In genomic region chr19:5023621-5024479, GRCm38 (mm10) we compare ENCODE assay signal across 7 mouse cellular contexts. TPM values are rescaled to one million over a fixed set of nuclear protein-coding genes. Genes with fewer than 3 reads are reported as not detected.
DNase-seq lines count a peak whose midpoint lies in the region; ATAC-seq and TF ChIP-seq lines count a peak whose summit lies in the region.

Gene Slc29a2 (plus strand): TSS chr19:5023860.

- TF ChIP-seq CTCF in small intestine, adult 2 months (IDR thresholded peaks at IDR 0.05; ENCODE audit: extremely low read depth, insufficient read length, insufficient replicate concordance, low read depth, low read length) = no peak

- peaks cover 18% of the 10 kb centered on the region for H3K4me1 ChIP-seq in embryonic facial prominence, embryonic 10.5 days
- H3K4me1 ChIP-seq in limb, embryonic 11.5 days (ENCODE audit: control insufficient read depth, insufficient read depth, low read length) = no peaks in the 10 kb centered on the region
- peaks cover 11% of the 10 kb centered on the region for H3K4me1 ChIP-seq in midbrain, embryonic 13.5 days (replicated peaks)
- H3K4me1 ChIP-seq in small intestine, adult 2 months (ENCODE audit: control insufficient read depth, insufficient read depth, insufficient read length, low read length) = peaks cover 5% of the 10 kb centered on the region; the same call in 1 of the 2 replicates

- H3K4me3 ChIP-seq in embryonic facial prominence, embryonic 10.5 days = peak within 1 kb of the TSS; percentile 73
- peak within 1 kb of the TSS; percentile 54 for H3K4me3 ChIP-seq in limb, embryonic 11.5 days (ENCODE audit: low read depth, low read length)
- H3K4me3 ChIP-seq in midbrain, embryonic 13.5 days (replicated peaks) = peak within 1 kb of the TSS; percentile 66
- H3K4me3 ChIP-seq in small intestine, adult 2 months (ENCODE audit: low read depth, low read length) = peak within 1 kb of the TSS; percentile 86

- no peaks in the 10 kb centered on the region for H3K27me3 ChIP-seq in embryonic facial prominence, embryonic 10.5 days (replicated peaks; ENCODE audit: low read depth, poor library complexity, severe bottlenecking)
- H3K27me3 ChIP-seq in limb, embryonic 11.5 days (ENCODE audit: control insufficient read depth, insufficient read depth, low read length) = no peaks in the 10 kb centered on the region
- H3K27me3 ChIP-seq in midbrain, embryonic 13.5 days = no peaks in the 10 kb centered on the region
- no peaks in the 10 kb centered on the region for H3K27me3 ChIP-seq in small intestine, adult 2 months (ENCODE audit: control insufficient read depth, insufficient read depth, low read length)

- peaks cover 31% of the 10 kb centered on the region for H3K36me3 ChIP-seq in embryonic facial prominence, embryonic 10.5 days (replicated peaks)
- no peaks in the 10 kb centered on the region for H3K36me3 ChIP-seq in limb, embryonic 11.5 days (ENCODE audit: control insufficient read depth, insufficient read depth, low read length)
- peaks cover 23% of the 10 kb centered on the region for H3K36me3 ChIP-seq in midbrain, embryonic 13.5 days
- H3K36me3 ChIP-seq in small intestine, adult 2 months (ENCODE audit: control insufficient read depth, insufficient read depth, low read length) = no peaks in the 10 kb centered on the region

- peak within 1 kb of the TSS; percentile 91 for H3K27ac ChIP-seq in embryonic facial prominence, embryonic 10.5 days (replicated peaks)
- H3K27ac ChIP-seq in limb, embryonic 11.5 days (replicated peaks; ENCODE audit: low read depth, low read length) = peak within 1 kb of the TSS; percentile 48
- H3K27ac ChIP-seq in midbrain, embryonic 13.5 days = peak within 1 kb of the TSS; percentile 90
- H3K27ac ChIP-seq in small intestine, adult 2 months (ENCODE audit: insufficient read depth, low read depth, low read length) = peak within 1 kb of the TSS; percentile 81

- under 1% methylated on average over 62 of the region's 62 CpGs for WGBS in embryonic facial prominence, embryonic 10.5 days
- WGBS in limb, embryonic 11.5 days = under 1% methylated on average over 62 of the region's 62 CpGs
- under 1% methylated on average over 62 of the region's 62 CpGs for WGBS in midbrain, embryonic 13.5 days
- WGBS in small intestine, adult 2 months = under 1% methylated on average over 62 of the region's 62 CpGs

- H3K4me2 ChIP-seq in limb, embryonic 11.5 days (ENCODE audit: low read depth, severe bottlenecking) = peak within 1 kb of the TSS; percentile 75
- H3K4me2 ChIP-seq in midbrain, embryonic 13.5 days (replicated peaks) = peak within 1 kb of the TSS; percentile 87

- ATAC-seq in limb, embryonic 11.5 days (ENCODE audit: insufficient number of reproducible peaks, low FRiP score, low TSS enrichment, low read depth) = peak; percentile 97
- peak; percentile 95 for ATAC-seq in midbrain, embryonic 13.5 days

- TF ChIP-seq POLR2A in small intestine, adult 2 months (IDR thresholded peaks at IDR 0.05; ENCODE audit: low read depth, low read length) = peak; percentile 59

- no peaks in the 10 kb centered on the region for H3K9me3 ChIP-seq in embryonic facial prominence, embryonic 10.5 days
- H3K9me3 ChIP-seq in limb, embryonic 11.5 days (ENCODE audit: control insufficient read depth, low read length) = no peaks in the 10 kb centered on the region
- no peaks in the 10 kb centered on the region for H3K9me3 ChIP-seq in midbrain, embryonic 13.5 days

- H3K9ac ChIP-seq in limb, embryonic 11.5 days (ENCODE audit: low read length) = peak within 1 kb of the TSS; percentile 80
- H3K9ac ChIP-seq in midbrain, embryonic 13.5 days (replicated peaks) = peak within 1 kb of the TSS; percentile 79

- peak; percentile 95 for DNase-seq in adrenal gland, postnatal 10 days
- DNase-seq in embryonic facial prominence, embryonic 10.5 days (ENCODE audit: low spot score) = peak; percentile 96
- DNase-seq in heart, adult 11 months = peak; percentile 99
- peak; percentile 95 for DNase-seq in kidney, adult 18-20 months
- peak; percentile 96 for DNase-seq in limb, embryonic 11.5 days (ENCODE audit: low spot score)

RNA-seq across cellular contexts. Expression of gene Slc29a2, which starts in this region (rescaled TPM):
- 1 to 10 TPM; 3.2 to 5.1 TPM for total RNA-seq in adrenal gland, postnatal 10 days (2021)
- polyA plus RNA-seq in embryonic facial prominence, embryonic 10.5 days (2016; fragmentation: Nextera tagmentation; extraction: Ambion mirVana) = 7.1 and 8.5 TPM in 2 replicates
- polyA plus RNA-seq in limb, embryonic 11.5 days (2014; fragmentation: Nextera tagmentation; extraction: Ambion mirVana) = 5.0 and 6.0 TPM in 2 replicates
- 7.8 TPM in 2 replicates for polyA plus RNA-seq in midbrain, embryonic 13.5 days (2015; fragmentation: Nextera tagmentation; extraction: Ambion mirVana)
- 2.6 and 4.4 TPM in 2 replicates for polyA plus RNA-seq in small intestine, adult 2 months (2012; rRNA removed)

Comparison
In these comparisons a context has a peak if more than half of its experiments do, and no peak if none do; other contexts are left out.
1. Peak in every context shown above with its lines: DNase-seq, ATAC-seq, H3K4me3 ChIP-seq and H3K27ac ChIP-seq.